18 mouse cellular contexts compared by ENCODE assay signal in genomic region chr15:25278317-25279156, GRCm38 (mm10).
DNase-seq lines count a peak whose midpoint lies in the region; ATAC-seq and TF ChIP-seq lines count a peak whose summit lies in the region.
"Had no signal": no experiment of that assay in that cellular context is flagged by ENCODE, and none has a peak within 500 bp of the region (broad histone marks: within the 10 kb centered on the region; RNA-seq: fewer than 3 reads in every experiment).

No protein-coding gene starts in this region.

- no peak overlapping the region for H3K9ac ChIP-seq in neural tube, embryonic 11.5 days (ENCODE audit: low read length)
- H3K9ac ChIP-seq in forebrain, postnatal 0 days: no peak overlapping the region
- no peak overlapping the region for H3K9ac ChIP-seq in midbrain, embryonic 13.5 days (replicated peaks)
- no peak overlapping the region for H3K9ac ChIP-seq in neural tube, embryonic 15.5 days (replicated peaks)
- H3K9ac ChIP-seq: heart, embryonic 13.5 days; limb, embryonic 13.5 days; liver, embryonic 14.5 days had no signal

- H3K9me3 ChIP-seq in neural tube, embryonic 11.5 days (ENCODE audit: control insufficient read depth, low read length): no peaks in the 10 kb centered on the region
- H3K9me3 ChIP-seq in forebrain, postnatal 0 days (ENCODE audit: low read length): no peaks in the 10 kb centered on the region
- no peaks in the 10 kb centered on the region for H3K9me3 ChIP-seq in midbrain, embryonic 13.5 days
- H3K9me3 ChIP-seq in neural tube, embryonic 15.5 days (replicated peaks): no peaks in the 10 kb centered on the region
- H3K9me3 ChIP-seq: heart, embryonic 13.5 days; limb, embryonic 13.5 days had no signal

- H3K27me3 ChIP-seq in neural tube, embryonic 11.5 days (ENCODE audit: control insufficient read depth, insufficient read depth, low read length): no peaks in the 10 kb centered on the region
- H3K27me3 ChIP-seq in forebrain, postnatal 0 days (ENCODE audit: insufficient read depth, low read length): no peaks in the 10 kb centered on the region
- H3K27me3 ChIP-seq in midbrain, embryonic 13.5 days: no peaks in the 10 kb centered on the region
- H3K27me3 ChIP-seq in neural tube, embryonic 15.5 days (replicated peaks): no peaks in the 10 kb centered on the region
- H3K27me3 ChIP-seq: heart, embryonic 13.5 days; Patski had no signal

- H3K4me3 ChIP-seq in neural tube, embryonic 11.5 days (ENCODE audit: low read depth, low read length): no peak overlapping the region
- no peak overlapping the region for H3K4me3 ChIP-seq in forebrain, postnatal 0 days (ENCODE audit: low read depth, low read length)
- no peak overlapping the region for H3K4me3 ChIP-seq in midbrain, embryonic 13.5 days (replicated peaks)
- H3K4me3 ChIP-seq in neural tube, embryonic 15.5 days (replicated peaks): no peak overlapping the region
- H3K4me3 ChIP-seq: heart, embryonic 13.5 days; limb, embryonic 13.5 days had no signal

- TF ChIP-seq CTCF in forebrain, postnatal 0 days (IDR thresholded peaks at IDR 0.05; ENCODE audit: low read depth): no peak

- 58% methylated on average over 6 of the region's 6 CpGs for WGBS in neural tube, embryonic 11.5 days
- WGBS in forebrain, postnatal 0 days: 19% methylated on average over 6 of the region's 6 CpGs
- WGBS in midbrain, embryonic 13.5 days: 41% methylated on average over 6 of the region's 6 CpGs
- 29% methylated on average over 6 of the region's 6 CpGs for WGBS in neural tube, embryonic 15.5 days

- peak; percentile 29 for DNase-seq in neural tube, embryonic 11.5 days (ENCODE audit: low spot score)
- no peak for DNase-seq in neural tube, embryonic 10.5 days (ENCODE audit: extremely low spot score, low spot score)
- peak; percentile 44 for DNase-seq in forebrain, postnatal 0 days
- no peak for DNase-seq in kidney, adult 11 months
- no peak for DNase-seq in embryo, embryonic 9.5 days (ENCODE audit: extremely low spot score)
- DNase-seq: cerebellum, postnatal 14 days; embryo, embryonic 11 days; heart, postnatal 4 days; kidney, adult 2 months; kidney, postnatal 14 days; layer of hippocampus, adult 9-11 months had no signal

- ATAC-seq in neural tube, embryonic 11.5 days (ENCODE audit: insufficient read depth, low FRiP score, low TSS enrichment): peak; percentile 87
- peak; percentile 71 for ATAC-seq in forebrain, postnatal 0 days
- peak; percentile 96 for ATAC-seq in midbrain, embryonic 13.5 days
- ATAC-seq in neural tube, embryonic 15.5 days (ENCODE audit: low FRiP score): peak; percentile 83; the same call in 1 of the 2 replicates
- no peak for ATAC-seq in megakaryocyte-erythroid progenitor cell, adult 5-6 weeks (replicated peaks; ENCODE audit: low FRiP score, low TSS enrichment, poor library complexity, severe bottlenecking)
- ATAC-seq: Patski had no signal

- no peaks in the 10 kb centered on the region for H3K4me1 ChIP-seq in neural tube, embryonic 11.5 days (ENCODE audit: control insufficient read depth, insufficient read depth, low read length)
- no peaks in the 10 kb centered on the region; the same call in 1 of the 2 replicates for H3K4me1 ChIP-seq in forebrain, postnatal 0 days (ENCODE audit: insufficient read depth)
- peaks cover 12% of the 10 kb centered on the region for H3K4me1 ChIP-seq in midbrain, embryonic 13.5 days (replicated peaks)
- H3K4me1 ChIP-seq in neural tube, embryonic 15.5 days: peaks cover 5% of the 10 kb centered on the region; the same call in 1 of the 2 replicates
- H3K4me1 ChIP-seq: heart, embryonic 13.5 days had no signal

- no peaks in the 10 kb centered on the region for H3K36me3 ChIP-seq in neural tube, embryonic 11.5 days (ENCODE audit: control insufficient read depth, insufficient read depth, low read length)
- H3K36me3 ChIP-seq in forebrain, postnatal 0 days (ENCODE audit: insufficient read depth): no peaks in the 10 kb centered on the region
- H3K36me3 ChIP-seq in midbrain, embryonic 13.5 days: no peaks in the 10 kb centered on the region
- H3K36me3 ChIP-seq in neural tube, embryonic 15.5 days: no peaks in the 10 kb centered on the region
- H3K36me3 ChIP-seq: heart, embryonic 13.5 days; limb, embryonic 13.5 days had no signal

- H3K27ac ChIP-seq in neural tube, embryonic 11.5 days (ENCODE audit: low read depth, low read length): no peak overlapping the region
- no peak overlapping the region for H3K27ac ChIP-seq in forebrain, postnatal 0 days (ENCODE audit: low read depth, low read length)
- peak overlapping the region; percentile 52 for H3K27ac ChIP-seq in midbrain, embryonic 13.5 days
- H3K27ac ChIP-seq in neural tube, embryonic 15.5 days (replicated peaks): no peak overlapping the region
- H3K27ac ChIP-seq: heart, embryonic 13.5 days; limb, embryonic 13.5 days; liver, embryonic 14.5 days had no signal

- no peak overlapping the region for H3K4me2 ChIP-seq in neural tube, embryonic 11.5 days (ENCODE audit: low read depth)
- no peak overlapping the region for H3K4me2 ChIP-seq in forebrain, postnatal 0 days (ENCODE audit: low read depth)
- no peak overlapping the region for H3K4me2 ChIP-seq in midbrain, embryonic 13.5 days (replicated peaks)
- no peak overlapping the region for H3K4me2 ChIP-seq in neural tube, embryonic 15.5 days
- H3K4me2 ChIP-seq: heart, embryonic 13.5 days; limb, embryonic 13.5 days had no signal

Comparison
In these comparisons a context has a peak if more than half of its experiments do, and no peak if none do; other contexts are left out.
1. DNase-seq: peak in neural tube, embryonic 11.5 days (single experiment) and forebrain, postnatal 0 days (single experiment); none in neural tube, embryonic 10.5 days (single experiment), kidney, adult 11 months (single experiment) and embryo, embryonic 9.5 days (single experiment).